Mouse (Mus musculus) liver, embryonic 14 days (tissue): ENCODE results near the gene Uqcr11. TPM values are rescaled to one million over a fixed set of nuclear protein-coding genes. Genes with fewer than 3 reads are reported as not detected.

ENCODE experiments used
- polyA plus RNA-seq: library from polyadenylated mRNA; depleted of rRNA; stranded (reverse); fragments of >200 nt; gene quantifications from 2 replicates; pipeline ENCODE4 v1.2.3, GENCODE M21; 2012; rRNA removed

The Uqcr11 gene
- polyA plus RNA-seq, result 546 and 582 TPM in 2 replicates

DNA sequence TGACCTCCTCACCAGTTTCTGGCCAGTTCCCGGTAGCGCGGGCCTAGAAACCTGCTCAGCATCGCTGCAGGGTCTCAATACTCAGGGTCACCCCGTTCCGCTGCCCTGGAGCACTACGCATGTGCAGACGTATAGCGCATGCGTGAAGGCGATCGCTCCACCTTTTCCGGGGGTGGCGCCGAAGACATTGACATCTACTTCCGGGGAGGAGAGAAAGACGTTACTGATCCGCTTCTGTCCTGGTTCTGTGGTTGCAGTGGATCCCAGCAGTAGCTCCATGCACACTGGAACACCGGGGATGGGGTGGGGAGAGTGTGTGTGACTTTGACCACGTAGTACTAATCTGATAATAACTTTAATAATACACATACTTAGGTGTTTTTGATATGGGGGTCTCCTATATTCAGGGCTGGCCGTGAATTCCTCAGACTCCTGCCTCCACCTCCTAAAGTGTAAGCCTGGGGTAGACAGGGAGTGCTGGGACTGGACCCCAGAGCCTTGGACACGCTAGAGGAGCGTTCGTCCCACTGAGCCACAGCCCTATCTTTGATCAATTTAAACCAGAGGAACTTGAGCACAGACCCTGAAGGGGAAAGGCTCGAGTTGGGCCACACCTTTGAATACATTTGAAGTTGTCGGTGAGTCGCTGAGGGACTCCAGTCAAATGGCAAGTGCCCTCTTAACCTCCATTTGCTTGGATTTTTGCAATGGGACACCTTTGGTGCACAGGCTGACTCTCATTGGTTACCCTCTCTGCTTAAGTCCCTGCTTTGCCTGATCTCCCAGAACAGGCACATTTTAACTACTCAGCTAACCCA is at the start of gene Uqcr11:
TSS of gene Uqcr11 (minus strand) at position 147 of the 818 bp plus-strand sequence.

DNA sequence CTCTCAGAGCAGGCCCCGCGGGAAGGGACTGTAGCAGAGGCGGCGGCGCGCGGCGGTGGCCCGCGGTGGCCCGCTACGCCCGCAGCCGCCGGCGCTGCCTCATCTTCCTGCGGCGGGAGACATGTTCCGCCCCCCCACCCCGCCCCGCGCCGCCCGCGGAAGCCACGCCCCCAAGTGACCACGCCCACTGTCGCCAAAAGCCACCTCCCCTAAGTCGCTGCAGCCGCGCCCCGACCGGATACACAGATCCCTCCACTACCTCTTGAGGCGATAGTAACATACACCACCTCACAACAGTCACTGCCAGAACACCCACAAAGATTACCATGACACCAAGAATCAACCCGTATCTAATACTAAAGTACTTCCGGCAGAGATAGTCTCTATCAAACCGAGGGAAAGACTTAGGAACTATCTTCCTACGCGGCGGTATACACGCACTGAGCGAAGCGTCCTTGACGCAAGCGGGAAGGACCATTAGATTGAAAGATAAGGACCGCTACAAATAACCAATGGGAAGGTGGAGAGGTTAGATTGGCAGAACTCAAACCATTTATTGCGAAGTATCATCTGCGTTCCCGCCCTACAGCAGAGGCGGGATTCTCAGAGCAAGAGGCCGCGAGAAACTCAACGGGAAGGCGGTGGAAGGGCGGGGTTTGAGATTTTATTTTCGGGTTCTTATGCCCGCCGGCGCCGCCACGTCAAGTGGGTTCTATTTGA is 27.0 kb upstream of the Uqcr11 start, which contains the start of gene Tcf3:
TSS of gene Tcf3 (minus strand) at position 135 of the 720 bp plus-strand sequence.

DNA sequence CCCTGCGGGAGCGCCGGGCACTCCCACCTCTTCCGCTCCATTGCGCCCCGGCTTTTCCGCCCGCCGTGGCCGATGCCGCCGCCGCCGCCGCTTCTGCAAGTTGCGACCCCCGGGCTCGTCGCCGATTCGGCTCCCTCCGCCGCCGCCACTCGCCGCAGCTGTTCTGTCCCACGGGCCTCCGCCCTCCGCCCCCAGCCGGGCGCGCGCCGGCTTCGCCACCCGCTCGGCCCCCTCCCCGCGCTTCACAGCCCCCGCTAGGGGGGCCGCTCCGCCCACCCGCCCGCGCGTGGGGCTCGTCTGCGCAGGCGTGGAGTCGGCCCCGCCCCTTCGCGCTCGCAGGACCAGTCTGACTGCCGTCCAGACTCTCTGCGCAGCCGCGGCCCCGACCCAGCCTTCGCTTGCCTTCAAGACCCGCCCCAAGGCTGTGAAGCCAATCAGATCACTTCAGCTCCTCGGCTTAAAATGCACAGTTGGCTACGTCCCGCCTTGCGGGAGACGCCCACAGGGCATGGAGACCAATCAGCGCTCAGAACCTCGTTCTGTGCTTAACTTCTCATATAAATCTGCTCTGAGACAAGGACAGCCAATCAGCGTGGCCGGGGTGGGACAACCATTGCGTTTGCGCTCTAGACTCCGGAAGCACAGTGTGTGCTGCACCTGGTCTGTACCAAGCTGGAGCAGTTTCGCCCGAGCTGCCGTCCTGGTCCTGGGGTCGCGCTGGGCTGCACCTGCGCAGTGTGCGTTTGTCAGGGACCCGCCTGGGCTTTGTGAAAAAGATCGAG is 7.2 kb downstream of the Uqcr11 start, which contains the start of gene Mbd3:
TSS of gene Mbd3 (minus strand) at position 360 of the 782 bp plus-strand sequence.

DNA sequence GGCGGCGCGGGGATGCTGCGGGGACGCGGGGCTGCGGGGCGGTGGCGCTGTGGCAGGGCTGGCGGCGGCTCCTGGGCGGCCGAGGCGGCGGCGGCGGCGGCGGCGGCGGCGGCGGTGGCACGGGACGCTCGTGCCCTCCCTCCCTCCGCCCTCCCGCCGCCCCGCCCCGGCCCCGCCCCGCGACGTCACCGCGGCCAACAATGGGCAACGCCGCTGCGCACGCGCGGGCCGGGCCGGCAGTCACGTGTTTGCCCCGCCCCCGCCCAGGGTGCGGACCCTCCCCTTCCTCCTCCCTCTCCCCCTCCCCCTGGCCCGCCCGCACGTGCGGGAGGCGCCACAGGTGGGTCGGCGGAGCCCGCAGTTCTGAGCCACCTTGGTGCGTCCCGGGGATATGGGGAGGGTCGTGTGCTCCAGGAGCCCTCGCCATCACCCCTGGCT is 19.1 kb downstream of the Uqcr11 start, which contains the start of gene Mex3d:
TSS of gene Mex3d (minus strand) at position 138 of the 438 bp plus-strand sequence.

DNA sequence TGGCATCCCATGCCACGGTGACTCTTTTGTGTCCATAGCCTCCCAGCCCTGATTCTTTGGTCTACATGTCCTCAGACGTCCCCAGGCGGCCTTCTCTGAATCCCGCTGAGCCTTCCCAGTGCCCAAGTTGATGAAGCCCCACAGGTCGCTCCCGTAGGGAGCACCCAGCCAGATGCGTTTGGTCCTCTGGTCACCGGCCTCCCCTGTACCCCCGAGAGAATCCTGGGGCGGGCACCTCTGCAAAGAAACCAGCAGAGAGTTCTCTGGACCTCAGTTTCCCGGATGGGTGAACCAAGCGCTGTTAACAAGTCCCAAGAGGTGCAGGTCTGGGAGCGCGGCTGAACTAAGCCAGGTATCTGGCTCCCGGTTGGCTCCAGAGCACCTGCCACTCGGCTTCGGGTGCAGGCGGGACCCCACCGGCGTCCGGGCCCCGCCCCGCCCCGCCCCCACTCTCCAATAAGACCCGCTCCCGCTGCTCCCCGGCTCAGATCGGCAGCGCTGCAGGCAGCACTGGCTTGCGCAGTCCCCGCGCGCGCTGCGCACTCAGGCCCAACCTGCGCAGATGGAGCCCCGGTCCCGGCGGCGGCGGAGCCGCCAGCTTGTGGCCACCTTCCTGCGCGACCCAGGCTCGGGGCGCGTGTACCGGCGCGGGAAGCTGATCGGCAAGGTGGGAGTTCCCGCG is 50.5 kb downstream of the Uqcr11 start, which contains the start of gene Plk5:
TSS of gene Plk5 (plus strand) at position 459 of the 682 bp plus-strand sequence.

Other genes starting within 250 kb of the Uqcr11 start
- gene Cirbp, start 240.8 kb downstream of the Uqcr11 start, polyA plus RNA-seq, result 19.1 and 20.7 TPM in 2 replicates
- gene 1600002K03Rik, start 233.9 kb downstream of the Uqcr11 start, polyA plus RNA-seq, result 8.6 TPM in 2 replicates
- gene Efna2, start 227.3 kb downstream of the Uqcr11 start, polyA plus RNA-seq, result 0.37 and 0.46 TPM in 2 replicates
- gene Mum1, start 180.4 kb downstream of the Uqcr11 start, polyA plus RNA-seq, result 18.1 and 18.9 TPM in 2 replicates
- gene Ndufs7, start 157.7 kb downstream of the Uqcr11 start, polyA plus RNA-seq, result 170 and 176 TPM in 2 replicates
- 31.8 and 38.8 TPM in 2 replicates for gene Gamt, start 145.8 kb downstream of the Uqcr11 start, polyA plus RNA-seq
- gene Dazap1, start 145.3 kb downstream of the Uqcr11 start, polyA plus RNA-seq, result 77.1 and 86.4 TPM in 2 replicates
- 2,101 and 2,143 TPM in 2 replicates for gene Rps15, start 114.4 kb downstream of the Uqcr11 start, polyA plus RNA-seq
- gene Apc2, start 110.9 kb downstream of the Uqcr11 start, polyA plus RNA-seq, result 0.02 and 0.09 TPM in 2 replicates
- gene 2310011J03Rik, start 86.3 kb downstream of the Uqcr11 start, polyA plus RNA-seq, result 22.5 and 25.2 TPM in 2 replicates
- 5.6 and 6.8 TPM in 2 replicates for gene Pcsk4, start 77.3 kb downstream of the Uqcr11 start, polyA plus RNA-seq
- 18.7 and 23.4 TPM in 2 replicates for gene Reep6, start 76.9 kb downstream of the Uqcr11 start, polyA plus RNA-seq
- gene Adamtsl5, start 58.4 kb downstream of the Uqcr11 start, polyA plus RNA-seq, result 1.6 and 1.7 TPM in 2 replicates
- gene Plk5, start 50.4 kb downstream of the Uqcr11 start, polyA plus RNA-seq, result 0.13 and 0.15 TPM in 2 replicates
- gene Mex3d, start 19.2 kb downstream of the Uqcr11 start, polyA plus RNA-seq, result 3.0 and 3.5 TPM in 2 replicates
- gene Mbd3, start 7.3 kb downstream of the Uqcr11 start, polyA plus RNA-seq, result 77.4 and 79.2 TPM in 2 replicates
- gene Tcf3, start 26.8 kb upstream of the Uqcr11 start, polyA plus RNA-seq, result 48.7 and 53.7 TPM in 2 replicates
- gene Onecut3, start 88.0 kb upstream of the Uqcr11 start, polyA plus RNA-seq, result 0.02 TPM in 2 replicates
- gene Atp8b3, start 132.3 kb upstream of the Uqcr11 start, polyA plus RNA-seq, result 0.01 and 0.02 TPM in 2 replicates
- gene Rexo1, start 154.7 kb upstream of the Uqcr11 start, polyA plus RNA-seq, result 16.8 and 19.0 TPM in 2 replicates
- 12.0 and 13.6 TPM in 2 replicates for gene Klf16, start 170.5 kb upstream of the Uqcr11 start, polyA plus RNA-seq
- gene Abhd17a, start 183.5 kb upstream of the Uqcr11 start, polyA plus RNA-seq, result 34.0 and 39.9 TPM in 2 replicates
- 16.7 and 22.6 TPM in 2 replicates for gene Scamp4, start 196.0 kb upstream of the Uqcr11 start, polyA plus RNA-seq
- 4.5 and 5.6 TPM in 2 replicates for gene Adat3, start 196.1 kb upstream of the Uqcr11 start, polyA plus RNA-seq
- gene Gm49322, start 199.2 kb upstream of the Uqcr11 start, polyA plus RNA-seq, result 1.0 and 1.4 TPM in 2 replicates
- 45.6 and 48.1 TPM in 2 replicates for gene Csnk1g2, start 216.0 kb upstream of the Uqcr11 start, polyA plus RNA-seq